Mouse (Mus musculus) adrenal gland, postnatal 14 days (tissue): ENCODE results near the gene Itga8. TPM values are rescaled to one million over a fixed set of nuclear protein-coding genes. Genes with fewer than 3 reads are reported as not detected.

Source experiments
- DNase-seq: peaks from one replicate; pipeline ENCODE4 v3.0.0; 2021; ENCODE audit warnings: mixed read lengths
- long read RNA-seq, 2 experiments: library from polyadenylated mRNA; stranded (forward); transcript quantifications; one replicate each; pipeline ENCODE4 v2.0.0; 2021
- total RNA-seq: library from RNA; stranded (reverse); gene quantifications from 2 replicates; pipeline ENCODE4 v1.2.3, GENCODE M21; 2021

Itga8 gene
- 17.6 and 19.0 TPM in 2 replicates for total RNA-seq
- long read RNA-seq, experiment 1, full-length matches to known transcripts: 3 of 10 reads
- long read RNA-seq, experiment 1, partial matches to known transcripts: 2 of 10 reads
- long read RNA-seq, experiment 1, other reads (novel, unspliced or antisense): 5 of 10 reads
- long read RNA-seq, experiment 2, full-length matches to known transcripts: 2 of 6 reads
- long read RNA-seq, experiment 2, partial matches to known transcripts: 2 of 6 reads
- long read RNA-seq, experiment 2, other reads (novel, unspliced or antisense): 2 of 6 reads

DNA sequence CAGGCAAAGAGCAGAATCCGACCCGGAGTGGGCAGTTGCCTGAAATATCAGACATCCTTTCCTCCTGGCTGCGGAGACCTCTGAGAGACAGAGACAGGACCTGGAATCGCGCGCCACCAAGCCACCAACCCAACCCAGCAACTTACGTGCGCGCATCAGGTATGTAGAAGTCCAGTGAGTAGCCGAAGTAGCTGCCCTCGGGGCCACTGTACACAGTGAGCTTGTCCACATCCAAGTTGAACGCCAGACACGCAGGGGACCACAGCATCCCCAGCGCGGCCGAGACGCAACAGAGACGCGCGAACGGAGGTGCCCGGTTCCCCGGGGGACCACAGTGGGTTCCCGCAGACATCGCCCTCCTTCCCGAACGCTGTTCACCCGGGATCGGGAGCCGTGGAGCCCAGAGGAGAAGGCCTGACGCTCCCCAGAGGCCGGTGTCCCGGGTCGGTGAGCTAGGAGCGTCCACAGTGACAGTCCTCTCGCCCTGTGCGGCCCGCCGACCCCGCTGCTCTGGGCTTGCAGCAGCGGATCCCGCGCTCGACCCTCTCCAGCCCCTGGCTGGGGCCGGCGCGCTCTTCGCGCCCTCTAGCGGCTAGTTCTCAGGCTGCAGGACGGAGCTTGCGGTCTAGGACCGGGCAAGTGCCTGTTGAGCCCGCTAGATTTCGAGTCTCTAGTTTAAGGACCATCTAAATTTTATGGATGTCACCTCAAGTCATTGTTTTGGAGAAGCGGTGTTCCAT is at the start of gene Itga8:
Gene Itga8, minus strand, starts transcription at position 492 of the 740 bp plus-strand sequence.
- DNase-seq: peak; percentile 90

DNA sequence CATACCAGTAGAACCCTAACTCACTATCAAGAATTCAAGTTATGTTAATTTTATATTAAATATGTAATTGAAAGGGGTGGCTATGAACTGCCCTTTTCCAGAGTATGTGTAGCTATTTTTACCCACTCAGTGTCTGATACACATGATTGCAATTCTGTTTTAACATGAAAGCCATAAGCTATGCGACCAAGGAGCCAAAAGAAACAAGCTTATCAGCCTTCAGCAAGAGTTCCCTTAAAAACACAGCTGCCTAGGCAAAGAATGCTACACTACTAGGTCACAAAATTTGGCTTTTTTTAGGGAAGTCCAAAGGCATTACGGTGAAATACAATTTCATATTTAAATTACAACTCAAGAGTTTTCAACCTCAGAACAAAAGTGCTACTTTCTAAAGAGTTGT is 47.2 kb upstream of the Itga8 start:
- DNase-seq: no peak

- no peak for DNase-seq
Observed at GRCm38 (mm10) chr2:12331962-12332361, 30.2 kb upstream of the Itga8 start.

DNA sequence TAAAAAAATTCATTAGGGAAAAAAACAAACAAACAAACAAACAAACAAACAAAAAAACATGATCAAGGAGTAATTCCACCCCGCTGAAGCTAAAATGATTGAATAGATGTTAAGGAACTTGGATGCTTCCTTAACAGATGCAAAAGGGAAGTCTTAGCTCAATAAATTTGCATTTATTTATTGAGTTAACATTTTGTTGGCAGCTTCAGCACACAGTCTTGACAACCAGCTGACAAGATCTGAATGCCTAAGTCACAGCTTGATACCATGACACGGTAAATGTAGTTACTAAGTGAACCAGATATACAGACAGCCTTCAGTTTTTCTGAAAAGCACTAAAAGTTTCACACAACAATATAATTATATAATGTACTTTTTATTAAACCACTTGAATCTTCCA is 27.9 kb upstream of the Itga8 start:
- DNase-seq: no peak

- DNase-seq: no peak
Observed at GRCm38 (mm10) chr2:12329068-12329407, 27.3 kb upstream of the Itga8 start.

DNA sequence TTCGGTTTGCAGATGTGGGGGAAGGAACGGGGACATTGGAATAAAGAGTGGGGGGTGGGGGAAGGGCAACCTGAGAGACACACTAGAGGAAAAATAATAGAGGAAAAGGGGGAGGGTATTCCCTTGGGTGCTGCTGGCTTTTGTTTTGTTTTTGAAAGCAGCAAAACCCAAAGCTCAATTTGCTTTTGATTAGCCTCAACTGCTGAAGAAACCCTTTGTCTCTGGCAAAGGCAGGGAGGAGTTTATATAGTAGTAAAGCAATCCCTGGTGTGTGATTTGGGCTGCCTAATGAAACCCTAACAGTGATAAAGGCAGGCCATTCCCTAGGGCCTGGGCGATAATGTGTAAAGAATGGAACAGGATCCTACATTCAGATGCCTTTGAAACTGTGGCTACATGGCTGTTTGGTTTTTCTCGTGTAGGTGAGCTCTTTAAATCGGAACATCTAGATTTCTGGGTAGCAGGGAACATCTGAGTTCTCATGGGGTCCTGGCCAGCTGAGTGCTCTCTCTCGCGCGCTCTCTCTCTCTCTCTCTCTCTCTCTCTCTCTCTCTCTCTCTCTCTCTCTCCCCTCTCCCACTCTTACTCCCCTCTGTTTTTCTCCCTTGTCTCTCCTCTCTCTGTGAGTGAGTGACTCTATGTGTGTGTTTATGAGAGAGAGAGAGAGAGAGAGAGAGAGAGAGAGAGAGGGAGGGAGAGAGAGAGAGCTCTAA is 26.8 kb upstream of the Itga8 start:
- DNase-seq: no peak

DNA sequence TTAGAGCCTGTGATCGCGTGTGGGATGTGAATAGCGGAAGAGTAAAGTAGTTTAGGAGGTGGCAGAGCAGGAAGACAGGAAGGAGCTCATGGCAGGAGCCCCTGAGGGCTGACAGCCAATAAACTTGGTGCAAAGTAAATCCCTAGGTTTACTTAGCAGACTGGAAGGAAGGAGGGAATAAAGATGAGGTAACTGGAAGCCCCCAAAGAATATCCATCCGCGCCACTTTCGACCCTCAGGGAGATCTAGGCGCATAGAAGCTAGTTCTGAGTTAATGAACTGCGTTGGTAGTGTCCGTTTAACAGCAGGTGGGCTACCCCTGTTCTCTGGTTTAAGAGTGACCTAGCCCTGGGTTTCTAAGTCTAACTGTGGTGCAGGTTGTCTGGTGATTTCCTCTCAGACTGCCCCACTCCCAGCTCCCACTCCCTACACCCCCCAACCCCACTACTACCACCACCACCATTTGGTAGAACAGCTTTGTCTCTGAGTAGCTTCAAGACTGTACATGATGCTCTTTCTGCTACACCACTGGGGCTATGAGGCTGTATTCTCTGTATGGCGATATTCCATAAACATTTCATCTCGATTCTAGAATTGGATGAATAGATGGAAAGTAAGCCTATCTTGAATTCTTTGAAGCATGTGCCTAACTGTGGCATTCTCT is 26.1 kb upstream of the Itga8 start:
- DNase-seq: no peak

DNA sequence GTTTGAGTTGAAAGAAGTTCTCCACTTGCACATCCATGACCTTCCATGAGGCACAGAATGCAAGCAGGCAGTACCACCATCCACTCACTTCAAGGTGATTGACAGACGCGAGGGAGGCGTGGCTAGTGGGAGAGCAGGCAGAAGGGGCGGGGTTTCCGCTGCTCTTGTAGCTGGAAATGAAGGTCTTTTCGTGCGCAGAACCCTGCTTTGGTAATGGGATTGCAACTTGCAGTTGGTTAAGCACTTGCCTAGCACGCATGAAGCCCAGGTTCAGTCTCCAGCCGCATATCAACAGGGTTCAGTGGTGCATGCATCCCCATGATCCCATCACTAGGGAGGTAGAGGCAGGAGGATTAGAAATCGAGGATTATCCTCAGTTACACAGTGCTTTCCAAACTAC is 25.5 kb upstream of the Itga8 start:
- DNase-seq: peak; percentile 70

DNA sequence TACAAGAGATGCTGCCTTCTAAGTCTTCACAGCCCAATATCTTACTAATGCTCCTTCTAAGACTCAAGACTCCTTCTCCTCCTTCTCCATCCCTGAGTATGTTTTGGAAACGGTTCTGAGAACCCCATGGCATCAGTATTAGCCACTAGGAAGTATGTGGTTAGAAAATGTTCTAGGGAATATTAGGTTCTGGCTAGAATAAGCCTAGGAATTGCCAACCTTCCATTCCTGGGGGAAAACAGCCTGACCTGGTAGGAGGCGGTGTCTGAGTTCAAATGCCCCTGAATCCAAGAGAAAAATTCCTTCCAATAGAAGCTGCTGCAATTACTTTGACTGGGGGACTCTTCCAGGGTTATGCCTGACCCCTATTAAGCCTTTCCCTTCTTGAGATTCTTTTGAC is 24.1 kb upstream of the Itga8 start:
- DNase-seq: no peak

DNA sequence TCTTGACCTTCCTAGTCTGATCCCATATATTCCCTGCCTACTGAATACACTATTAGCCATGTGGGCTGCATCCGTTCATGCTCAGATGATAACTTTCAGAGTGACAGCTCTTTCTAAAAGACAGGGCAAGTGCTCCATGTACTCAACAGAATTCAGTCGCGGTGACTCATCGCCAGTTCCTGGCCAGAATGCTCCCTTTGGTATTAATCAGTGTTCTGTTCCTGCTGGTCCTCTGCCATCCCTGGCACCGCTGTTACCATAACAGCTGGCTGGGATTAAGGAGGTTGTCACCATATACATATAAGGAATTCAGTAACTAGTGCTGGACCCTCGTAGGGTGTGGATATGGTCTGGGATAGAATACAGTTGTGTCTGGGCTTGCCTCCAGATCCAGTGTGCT is 23.7 kb upstream of the Itga8 start:
- DNase-seq: peak; percentile 77

- no peak for DNase-seq
Observed at GRCm38 (mm10) chr2:12320914-12321313, 19.2 kb upstream of the Itga8 start.

DNA sequence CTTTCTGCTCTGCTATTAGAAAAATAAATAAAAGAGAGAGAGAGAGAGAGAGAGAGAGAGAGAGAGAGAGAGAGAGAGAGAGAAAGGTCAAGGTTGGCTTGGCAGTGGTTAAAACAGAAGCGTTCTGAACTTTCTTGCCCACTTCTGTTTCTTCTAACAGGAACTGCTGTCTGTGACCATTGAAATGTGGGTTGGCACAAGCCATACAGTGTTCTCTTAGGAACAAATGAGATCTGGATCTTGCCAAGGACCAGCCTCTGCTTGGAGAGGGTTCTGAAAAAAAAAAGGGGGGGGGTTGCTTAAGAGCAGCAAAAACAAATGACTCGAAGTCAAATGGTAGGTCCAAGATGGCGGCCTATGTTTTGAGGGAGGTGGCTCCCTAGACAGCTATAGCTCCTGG is 17.0 kb upstream of the Itga8 start:
- no peak for DNase-seq

GRCm38 (mm10) chr2:12318036-12318435 is 16.3 kb upstream of the Itga8 start:
- DNase-seq: no peak

GRCm38 (mm10) chr2:12317343-12317742 is 15.6 kb upstream of the Itga8 start:
- peak; percentile 20 for DNase-seq

- peak; percentile 65 for DNase-seq
Observed at GRCm38 (mm10) chr2:12316361-12316760, 14.6 kb upstream of the Itga8 start.

DNA sequence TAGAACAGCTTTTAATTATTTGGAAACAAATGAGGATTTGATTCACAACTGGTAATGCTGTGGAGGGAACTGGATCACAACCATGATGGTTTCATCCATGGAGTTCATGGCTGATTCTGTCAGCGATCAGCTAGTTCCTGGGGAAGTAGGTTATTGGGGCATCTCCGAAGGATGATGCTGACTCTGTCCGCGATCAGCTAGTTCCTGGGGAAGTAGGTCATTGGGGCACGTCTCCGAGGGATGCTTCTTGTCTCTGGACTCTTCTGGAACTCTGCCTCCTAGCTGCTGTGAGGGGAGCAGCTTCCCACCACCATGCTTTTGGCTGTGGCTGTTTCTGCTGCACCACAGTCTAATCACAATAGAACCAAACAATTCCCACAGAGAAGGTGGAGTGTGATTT is 12.3 kb upstream of the Itga8 start:
- no peak for DNase-seq

- no peak for DNase-seq
Observed at GRCm38 (mm10) chr2:12308466-12308865, 6.7 kb upstream of the Itga8 start.

DNA sequence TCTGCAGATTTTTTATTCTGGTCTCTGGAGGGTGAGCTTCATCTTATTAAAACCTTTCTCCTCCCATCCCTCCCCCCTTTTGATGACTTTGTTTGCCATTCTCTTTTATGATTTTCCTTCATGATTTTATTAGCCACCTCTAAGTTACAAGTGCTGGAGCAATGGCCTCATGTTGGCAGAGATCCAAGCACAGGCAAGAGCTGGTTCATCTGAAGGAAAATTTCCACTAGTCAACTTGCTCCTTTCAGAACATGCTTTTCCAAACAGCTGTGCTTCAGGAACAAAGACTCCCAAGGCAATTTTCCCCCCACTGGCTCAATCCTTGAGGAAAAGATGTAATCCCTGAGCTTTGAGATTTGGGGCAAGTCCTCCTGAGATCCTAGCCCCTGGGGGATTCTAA is 5.6 kb upstream of the Itga8 start:
- peak; percentile 36 for DNase-seq

GRCm38 (mm10) chr2:12305064-12305650 is 3.4 kb upstream of the Itga8 start:
- no peak for DNase-seq

GRCm38 (mm10) chr2:12300449-12301228 is 1.1 kb downstream of the Itga8 start:
- DNase-seq: no peak

DNA sequence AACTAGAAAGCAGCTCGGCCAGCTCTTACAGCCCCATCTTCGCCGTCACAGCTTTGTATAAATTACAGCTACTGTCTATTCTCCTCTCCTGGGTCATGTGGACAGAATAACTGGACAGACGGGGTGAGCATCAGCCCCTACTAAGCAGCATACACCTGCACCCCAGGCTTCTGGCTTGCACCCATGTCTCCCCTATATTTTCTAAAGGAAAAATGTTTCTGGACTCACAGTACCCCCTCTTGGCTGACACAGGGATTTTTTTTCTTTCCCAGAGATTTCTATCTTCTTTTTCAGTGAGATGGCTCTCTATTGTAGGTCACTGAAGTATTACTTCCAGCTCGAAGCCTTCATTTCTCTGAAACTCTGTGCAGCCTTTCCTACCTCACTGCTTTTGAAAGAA is 4.4 kb downstream of the Itga8 start:
- DNase-seq: no peak

DNA sequence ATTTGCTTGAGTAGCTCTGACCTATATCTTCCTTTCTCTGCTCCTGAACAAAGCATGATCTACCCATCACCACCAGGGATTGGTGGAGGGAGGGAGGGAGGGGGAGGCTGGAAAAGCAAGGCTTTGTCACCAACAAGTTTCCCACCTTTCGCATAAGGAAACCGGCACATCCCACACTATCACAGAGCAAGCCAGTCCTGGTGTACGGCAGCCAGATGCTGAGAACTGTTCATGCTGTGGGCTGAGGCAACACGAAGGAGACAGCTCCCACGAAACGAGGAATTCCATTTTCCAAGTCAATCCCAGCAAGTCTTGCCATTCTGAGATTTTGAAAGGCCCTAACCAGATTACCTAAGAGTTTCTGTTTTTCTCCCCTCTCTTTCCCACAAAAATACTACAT is 6.6 kb downstream of the Itga8 start:
- no peak for DNase-seq
